Mouse (Mus musculus) cerebellum, adult 11-12 months (tissue): ENCODE measurements around the gene Cdadc1.

Experiments used
- DNase-seq: peaks from one replicate; pipeline ENCODE4 v3.0.0; 2022

The Cdadc1 gene

DNA sequence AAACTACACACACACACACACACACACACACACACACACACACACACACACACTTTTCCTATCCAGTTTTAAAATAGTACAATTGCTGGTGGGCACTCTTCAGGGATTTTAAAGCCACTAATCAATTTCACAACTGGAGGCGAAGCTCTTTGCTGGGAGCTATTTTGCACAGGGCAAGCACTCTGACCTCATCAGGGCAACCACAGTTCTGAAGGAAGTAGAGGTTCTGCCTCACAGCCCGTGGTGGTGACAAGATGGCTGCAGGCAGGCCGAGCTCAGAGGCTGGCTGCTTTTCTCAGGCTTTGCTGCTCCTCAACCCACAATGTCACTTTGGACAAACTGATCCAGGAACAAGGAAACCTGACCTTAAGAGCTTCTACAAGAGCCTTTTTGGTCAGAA lies 9.3 kb upstream of the Cdadc1 start:
- no peak for DNase-seq

DNA sequence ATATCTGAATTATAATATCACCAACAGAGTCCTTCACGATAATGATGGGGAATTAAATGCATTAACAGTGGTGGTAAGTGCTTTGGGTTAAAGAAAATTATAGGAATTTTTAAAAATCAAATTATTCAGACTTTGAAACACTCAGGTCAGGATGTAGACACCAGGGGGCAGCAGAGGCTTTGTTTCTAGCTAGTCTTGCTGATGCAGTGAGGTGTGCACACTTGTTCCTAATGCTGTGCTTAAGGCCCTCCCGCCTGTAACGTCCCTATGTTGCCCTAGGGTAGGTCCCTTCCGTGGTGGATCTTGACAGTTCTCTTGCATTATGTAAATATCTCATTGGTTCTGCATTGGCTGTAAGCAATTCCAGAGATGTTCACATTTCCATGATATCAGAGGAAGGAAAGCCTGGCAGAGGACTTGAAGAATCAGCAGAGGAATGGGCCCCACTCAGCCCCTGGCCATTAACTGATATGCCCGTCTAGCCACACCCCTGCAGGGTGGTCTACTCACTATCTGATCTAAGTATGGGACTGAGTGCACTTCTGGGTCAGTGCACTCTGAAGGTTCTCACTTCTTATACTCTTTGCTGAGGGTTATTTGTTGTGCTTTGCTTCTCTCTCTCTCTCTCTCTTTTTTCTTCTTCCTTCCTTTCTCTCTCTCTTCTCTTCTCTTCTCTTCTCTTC lies 8.1 kb upstream of the Cdadc1 start:
- peak; percentile 33 for DNase-seq

DNA sequence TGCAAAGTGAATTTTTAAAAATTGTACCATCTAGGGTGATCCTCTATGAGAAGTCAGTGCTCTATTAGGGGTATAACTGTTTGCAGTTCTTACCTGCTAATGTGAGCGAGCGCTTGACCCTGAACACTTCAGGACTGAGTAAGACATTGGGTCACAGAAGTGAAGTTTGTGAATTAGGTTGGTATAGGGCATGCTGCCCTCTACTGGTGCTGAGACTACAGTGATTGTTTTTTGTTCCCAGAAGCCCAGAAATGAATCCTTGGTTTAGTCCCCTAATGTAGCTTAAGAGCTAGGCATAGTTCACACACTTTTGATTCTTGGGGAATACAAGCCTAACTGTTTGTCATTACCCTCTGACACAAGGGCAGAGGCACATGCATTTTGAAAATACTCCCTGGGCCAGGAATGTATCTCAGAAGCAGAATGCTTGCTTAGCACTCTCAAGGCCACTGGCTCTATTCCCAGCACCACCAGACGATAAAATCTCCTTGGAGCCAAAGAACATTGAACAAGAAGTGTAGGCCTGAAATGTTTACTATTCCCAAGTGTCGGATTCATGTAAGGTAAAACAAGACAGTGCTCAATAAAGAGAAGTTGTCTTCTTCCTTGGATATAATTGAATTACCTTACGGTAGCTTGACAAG lies 6.4 kb upstream of the Cdadc1 start:
- no peak for DNase-seq

DNA sequence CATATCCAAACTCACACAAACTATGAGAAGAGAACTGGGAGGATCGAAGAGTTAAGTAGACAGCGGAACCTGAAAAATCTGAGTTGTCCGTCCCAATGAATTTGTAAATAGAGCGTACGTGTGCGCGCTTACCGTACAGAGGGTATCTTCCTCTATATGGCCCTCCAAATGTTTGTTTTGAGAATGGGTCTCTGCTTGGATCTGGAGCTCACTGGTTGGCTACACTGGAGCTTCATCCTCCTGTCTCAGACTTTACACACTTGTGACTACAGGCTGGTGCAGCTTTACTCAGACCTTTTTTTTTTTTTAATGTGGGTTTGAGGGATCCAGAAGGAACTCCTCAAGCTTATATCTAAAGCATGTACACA lies 485 bp upstream of the Cdadc1 start:
- no peak for DNase-seq

DNA sequence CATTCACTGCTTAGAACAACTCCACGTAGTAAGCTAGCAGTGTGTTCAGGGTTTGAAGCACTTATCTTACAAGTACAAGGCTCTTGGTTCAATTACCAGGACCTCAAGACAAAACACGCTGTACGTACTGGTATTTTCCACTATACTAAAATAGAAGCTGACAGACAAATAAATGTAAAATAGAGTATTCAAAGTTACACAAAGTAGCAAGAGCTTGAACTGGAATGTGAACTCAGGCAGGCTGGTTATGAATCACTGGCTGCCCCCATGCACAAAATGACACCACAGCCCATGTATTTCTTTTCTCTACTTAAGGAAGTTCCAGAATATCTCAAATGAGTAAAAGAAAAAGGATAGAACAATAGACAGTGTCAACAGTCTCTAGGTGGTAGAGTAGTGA lies 2.8 kb downstream of the Cdadc1 start:
- no peak for DNase-seq

DNA sequence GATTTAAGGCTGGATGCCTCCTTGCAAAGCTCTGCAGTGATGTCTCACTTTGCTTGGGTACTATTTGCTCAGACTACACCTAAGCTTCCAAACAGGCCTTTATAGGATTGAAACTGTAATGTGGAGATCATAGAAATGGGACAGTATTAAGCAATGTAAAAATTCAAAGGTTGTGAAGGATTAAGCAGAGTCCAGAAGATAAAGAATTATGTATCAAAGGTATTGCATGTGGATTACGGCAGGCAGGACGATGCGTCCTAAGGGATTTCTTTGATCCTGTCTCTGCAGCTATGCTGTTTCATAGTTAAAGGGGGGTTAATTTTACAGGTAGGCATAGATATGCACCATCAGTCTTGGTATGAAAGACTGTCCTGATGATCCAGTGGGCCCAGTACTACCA lies 5.2 kb downstream of the Cdadc1 start:
- no peak for DNase-seq

DNA sequence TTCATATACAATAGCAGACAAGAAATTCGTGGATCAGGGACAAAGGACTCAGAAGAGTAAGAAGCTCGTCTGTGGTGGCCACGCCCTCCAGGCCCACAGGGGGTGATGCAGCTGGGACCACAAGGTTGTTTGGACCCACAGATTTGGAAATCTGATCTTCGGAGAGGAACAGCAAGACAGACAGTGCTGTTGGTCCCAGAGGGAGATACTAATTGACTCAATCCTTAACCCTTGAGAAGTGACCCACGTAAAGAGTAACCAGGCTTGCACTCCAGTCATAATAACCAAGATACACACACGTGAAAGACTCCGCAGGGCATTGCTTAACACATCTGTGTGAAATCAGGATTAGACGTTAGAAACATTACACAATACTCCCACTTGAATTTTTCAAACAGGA lies 5.9 kb downstream of the Cdadc1 start:
- no peak for DNase-seq

DNA sequence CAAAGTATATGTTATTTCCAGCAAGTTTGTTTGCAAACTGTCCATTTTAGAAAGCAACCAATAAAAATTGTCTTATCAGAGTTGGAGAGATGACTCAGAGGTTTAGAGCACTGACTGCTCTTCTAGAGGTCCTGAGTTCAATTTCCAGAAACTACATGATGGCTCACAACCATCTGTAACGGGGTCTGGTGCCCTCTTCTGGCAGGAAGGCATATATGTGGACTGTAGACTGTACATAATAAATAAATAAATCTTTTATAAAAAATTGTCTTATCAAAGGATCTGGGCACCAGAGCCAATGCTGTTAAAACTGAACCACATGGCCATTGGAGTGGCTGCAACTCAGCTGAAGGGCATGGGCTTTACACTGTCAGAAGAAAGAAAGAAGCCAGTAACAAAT lies 7.1 kb downstream of the Cdadc1 start:
- DNase-seq, result no peak

DNA sequence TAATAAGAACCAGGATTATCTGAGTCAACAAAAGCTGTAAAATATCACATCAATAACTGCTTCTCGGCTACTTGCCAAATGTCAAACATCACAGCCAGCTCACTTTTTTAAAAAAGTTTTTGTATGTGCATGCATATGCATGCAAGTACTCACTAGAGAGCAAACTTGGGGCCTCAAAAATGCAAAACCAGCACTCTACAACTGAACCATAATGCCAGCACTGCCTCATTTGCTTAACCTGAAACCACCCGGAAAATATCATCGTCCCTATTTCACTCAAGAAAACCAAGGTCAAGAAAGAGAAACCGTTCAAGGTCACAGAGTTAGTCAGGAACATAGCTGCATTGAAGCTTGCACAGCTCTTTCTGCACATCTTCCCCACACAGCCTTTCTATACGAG lies 21.4 kb downstream of the Cdadc1 start:
- no peak for DNase-seq

DNA sequence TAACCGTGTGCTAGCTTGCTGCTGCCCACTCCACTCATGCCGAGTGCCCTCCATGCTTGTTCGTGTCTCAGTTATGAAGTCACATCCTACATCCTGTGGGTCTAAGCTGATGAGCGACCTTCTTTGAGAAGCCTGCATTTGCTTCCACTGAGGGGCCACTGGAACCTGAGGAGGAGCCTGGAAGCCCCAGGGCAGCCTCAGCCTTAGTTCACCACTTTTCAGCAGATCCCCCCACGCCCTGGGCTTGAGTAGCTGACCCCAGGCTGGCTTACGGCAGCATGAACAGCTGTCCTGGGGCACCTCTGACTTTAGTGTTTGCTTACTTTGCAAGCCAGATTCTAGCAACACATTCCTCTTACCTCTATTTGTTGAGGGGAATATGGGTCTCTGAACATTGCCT lies 31.0 kb downstream of the Cdadc1 start:
- DNase-seq, result no peak

DNA sequence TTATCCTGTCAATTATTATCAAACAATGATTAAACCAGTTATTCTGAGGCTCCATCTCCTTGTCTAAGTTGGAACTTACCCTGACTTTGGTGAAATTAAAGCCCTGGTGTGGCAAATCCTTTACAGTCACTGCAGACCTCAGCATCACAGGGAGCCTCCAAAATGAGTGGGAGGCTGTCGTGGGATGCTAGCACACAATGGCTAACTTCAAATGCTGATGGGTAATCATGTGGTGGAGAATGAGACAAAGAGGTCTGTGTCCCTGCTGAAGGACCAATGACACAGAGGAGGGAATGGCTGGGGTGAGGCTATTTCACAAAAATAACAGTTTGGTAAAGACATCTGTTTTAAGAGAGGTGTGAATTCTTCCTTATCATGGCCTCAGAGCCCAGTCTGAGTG lies 39.9 kb downstream of the Cdadc1 start:
- DNase-seq, result no peak

DNA sequence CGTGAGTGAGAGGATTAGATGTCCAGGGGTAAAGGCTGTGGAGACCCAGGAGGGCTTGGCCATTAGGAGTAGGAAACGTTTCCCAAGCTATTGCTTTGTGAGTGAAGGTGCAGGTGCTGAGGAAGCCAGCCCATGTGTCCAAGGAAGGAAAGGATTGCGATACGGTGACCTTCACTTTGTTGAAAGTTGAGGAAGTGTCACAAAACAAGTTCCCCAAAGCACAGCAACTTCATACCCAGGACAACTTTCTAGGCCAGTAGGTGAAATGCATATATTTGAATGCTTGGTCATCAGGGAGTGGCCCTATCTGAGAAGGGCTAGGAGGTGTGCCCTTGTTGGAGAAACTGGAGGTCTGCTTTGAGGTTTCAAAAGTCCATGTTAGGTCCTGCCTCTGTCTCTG lies 40.7 kb downstream of the Cdadc1 start:
- DNase-seq, result no peak

DNA sequence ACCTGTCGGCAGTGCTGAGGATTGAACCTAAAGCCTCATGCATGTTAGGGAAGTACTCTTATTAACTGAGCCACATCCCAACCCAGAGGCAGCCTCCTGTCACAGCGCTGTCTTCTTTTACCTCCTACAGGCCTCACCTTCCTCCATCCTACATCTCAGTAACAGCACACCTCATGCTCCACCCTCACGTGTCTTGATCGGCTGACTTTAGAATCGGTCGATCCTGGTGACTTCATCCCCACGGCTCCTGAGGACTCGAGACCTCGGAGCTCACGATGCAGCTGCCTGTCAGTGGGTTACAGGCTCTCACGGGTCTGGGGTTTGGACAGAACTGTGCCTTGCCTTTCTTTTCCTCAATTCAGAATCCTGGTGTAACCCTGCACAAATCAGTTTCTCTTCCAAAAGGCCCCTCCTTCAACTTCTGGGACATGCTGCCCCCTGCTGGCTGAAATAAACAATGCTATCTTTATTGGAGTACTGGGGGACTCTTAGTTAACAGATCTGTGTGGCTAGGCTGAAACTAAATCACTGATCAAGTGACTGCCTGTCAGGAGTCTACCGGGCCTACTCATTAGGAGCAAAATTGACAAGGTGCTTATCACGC lies 41.7 kb downstream of the Cdadc1 start:
- peak; percentile 28 for DNase-seq

DNA sequence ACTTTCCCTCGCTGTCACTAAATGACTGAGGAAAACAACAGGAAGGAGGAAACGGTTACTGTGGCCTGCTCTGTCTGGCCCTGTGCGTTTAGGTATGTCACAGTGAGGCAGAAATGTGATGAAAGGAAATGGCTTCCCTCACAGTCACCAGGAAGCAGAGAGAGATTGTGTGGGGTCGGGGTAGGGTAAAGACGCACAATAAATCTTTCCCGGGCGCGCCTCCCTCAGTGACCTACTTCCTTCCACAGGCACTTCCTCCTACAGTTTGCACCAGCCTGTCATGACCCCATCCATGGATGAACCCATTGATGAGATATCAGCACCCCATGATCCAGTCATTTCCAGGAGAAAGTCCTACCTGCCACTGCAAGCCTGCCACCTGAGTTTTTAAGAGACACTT lies 42.7 kb downstream of the Cdadc1 start:
- no peak for DNase-seq

DNA sequence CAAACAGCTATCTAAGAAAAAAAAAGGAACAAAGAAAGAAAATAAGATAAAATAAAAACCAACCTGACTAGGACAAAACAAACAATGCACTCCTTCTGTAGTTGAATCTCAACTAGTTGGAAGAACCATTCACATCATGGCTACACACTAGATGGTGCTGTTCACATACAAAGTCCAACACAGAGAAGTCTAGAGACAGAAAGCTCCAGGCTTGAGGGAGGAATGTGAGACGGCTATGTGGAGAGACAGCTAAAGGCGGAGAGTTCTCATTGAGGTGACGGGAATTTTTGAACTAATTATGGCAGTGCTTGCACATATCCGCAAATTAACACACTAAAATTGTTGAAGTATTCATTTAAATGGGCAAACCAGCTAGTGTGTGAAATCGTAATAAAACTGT lies 43.7 kb downstream of the Cdadc1 start:
- no peak for DNase-seq

DNA sequence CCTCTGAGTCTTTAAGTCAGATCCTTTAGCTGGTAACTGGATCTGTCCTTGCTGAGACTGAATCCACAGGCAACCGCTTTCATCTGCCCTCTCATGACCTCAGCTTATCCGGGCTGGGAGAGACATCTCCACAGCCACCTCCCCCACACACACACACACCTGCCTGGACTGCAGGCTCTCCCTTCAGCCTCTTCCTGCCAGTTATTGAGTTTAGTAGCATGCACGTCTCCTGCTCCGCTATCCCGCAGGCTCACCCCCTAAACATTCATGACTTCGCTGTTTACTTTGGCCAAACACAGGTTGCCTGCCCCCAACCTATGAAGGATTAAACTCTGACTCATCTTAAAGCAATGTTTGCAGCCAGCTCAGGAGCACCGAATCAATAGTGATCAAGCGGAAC lies 45.8 kb downstream of the Cdadc1 start:
- DNase-seq, result no peak

DNA sequence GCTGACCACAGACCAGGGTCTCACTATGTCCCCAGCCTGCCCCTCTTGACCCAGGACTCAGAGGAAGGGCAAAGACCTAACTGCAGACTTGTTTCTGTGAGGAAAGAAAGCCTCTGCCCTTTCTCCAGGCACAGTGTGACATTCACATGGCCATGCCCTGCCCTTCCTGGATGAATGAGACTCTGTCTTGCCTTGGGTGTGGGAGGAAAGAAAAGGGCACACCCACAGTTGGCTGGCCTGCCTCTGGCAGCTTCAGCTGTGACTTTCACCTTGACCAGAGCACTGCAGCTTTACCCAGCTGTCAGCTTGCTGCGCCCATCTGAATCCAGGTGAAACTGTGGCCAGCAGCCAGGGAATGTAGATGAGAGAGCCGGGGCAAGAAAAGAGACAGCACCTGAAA lies 46.9 kb downstream of the Cdadc1 start:
- DNase-seq, result no peak

DNA sequence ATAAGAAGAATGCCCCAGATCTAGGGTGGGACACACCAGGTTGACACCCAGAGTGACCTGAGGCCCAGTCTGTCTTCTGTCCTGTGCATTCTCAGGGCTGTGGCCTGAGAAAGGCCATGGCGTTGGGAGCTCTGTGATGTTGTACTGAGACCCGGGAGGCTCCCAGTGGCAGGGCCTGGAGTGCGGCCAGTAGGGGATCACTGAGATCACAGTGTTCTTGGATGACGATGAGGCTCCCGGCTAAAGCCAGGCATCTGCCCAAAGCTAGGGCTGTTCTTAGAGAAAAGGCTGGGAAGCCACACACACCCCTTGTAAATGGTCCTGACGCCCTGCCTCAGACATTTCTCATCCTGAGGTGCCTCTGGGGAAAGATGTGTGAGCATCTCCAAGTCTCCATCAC lies 48.7 kb downstream of the Cdadc1 start:
- peak; percentile 21 for DNase-seq

DNA sequence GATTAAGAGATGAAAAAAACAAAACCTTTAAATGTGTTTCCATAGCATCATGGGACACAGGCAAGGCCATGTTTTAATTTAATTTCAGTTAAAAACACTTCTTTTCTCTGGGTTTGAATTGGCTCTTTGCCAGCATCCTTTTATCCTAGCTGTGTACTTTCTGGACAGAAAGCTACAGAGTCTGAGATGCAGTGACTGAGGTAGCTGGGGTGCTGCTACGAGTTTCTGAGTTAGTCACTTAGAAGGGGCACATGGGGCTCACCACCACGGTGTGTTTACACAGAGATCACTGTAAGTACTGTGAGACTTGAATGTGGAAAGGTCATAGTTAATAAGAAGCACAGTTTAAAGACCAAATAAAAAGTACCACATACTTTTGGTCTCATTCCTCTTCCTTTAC lies 49.2 kb downstream of the Cdadc1 start:
- DNase-seq, result no peak

DNA sequence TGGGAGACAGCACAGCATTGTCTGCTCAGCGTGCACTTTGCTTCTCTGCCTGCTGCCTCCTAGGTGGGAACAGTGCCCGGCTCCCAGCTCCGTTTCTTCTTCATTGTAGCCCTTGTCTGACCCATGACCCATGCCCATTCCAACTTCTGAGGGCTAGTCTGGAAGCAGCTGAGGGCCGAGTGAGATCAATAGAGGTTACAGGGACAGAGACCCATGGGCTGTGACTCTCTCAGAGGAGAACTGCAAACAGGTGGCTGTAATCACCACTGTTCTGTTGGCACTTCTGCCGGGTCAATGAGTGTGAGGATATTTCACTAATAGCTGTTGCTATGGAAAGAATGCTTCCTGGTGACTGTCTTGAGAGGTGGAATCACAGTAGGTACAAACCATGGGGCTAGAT lies 50.2 kb downstream of the Cdadc1 start:
- DNase-seq, result no peak

DNA sequence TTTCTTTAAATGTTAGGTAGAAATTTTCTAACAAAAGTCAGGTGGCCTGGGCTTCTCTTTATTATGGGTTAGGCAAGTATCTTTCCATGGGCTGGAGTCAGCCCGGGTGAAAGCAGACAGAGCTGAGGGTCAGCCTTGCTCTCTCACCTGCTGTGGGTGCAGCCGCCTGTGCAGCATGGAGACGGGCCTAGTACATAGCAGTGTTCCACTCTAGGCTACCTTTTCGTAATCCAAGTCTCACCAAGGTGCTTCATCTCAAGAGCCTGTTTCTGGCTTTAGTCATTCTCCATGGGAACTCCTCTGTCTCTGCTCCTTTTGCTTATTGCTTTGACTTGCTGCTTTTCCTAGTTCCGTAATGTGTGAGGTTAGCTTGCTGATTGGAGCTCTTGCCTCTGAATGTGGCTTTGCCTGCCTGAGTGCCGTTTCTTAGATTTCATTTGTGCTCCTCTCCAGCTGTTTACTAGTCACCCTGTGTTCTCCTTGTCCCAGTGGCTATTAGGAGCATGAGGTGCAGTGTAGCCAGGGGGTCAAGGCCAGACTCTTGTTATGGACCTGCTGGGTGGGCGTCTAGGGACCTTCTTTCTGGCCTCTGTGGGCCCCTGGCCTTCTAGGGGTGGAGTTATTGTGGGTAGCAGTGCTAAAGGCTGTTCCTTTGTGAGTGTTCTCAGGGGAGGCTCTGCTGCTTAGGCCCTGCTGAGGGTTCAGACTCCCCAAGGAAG lies 51.4 kb downstream of the Cdadc1 start:
- DNase-seq, result no peak

DNA sequence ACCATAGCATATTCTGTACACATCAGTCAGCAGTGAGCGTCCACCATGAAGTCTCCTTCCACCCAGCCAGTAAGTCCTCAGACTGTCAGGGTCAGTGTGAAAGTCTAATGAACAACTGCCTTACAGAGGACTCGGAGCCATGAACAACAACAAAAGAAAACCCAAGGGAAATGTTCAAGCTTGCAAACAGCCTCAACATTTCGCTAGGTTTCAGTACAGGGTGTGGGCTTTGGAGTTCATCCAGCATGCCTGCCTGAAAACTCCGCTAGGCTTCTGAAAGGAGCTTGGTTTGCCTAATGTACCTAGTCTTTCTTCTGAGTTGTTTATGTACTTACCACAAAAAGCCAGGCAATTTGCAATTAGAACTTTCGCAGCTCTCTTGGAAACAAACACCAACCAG lies 53.8 kb downstream of the Cdadc1 start:
- no peak for DNase-seq

DNA sequence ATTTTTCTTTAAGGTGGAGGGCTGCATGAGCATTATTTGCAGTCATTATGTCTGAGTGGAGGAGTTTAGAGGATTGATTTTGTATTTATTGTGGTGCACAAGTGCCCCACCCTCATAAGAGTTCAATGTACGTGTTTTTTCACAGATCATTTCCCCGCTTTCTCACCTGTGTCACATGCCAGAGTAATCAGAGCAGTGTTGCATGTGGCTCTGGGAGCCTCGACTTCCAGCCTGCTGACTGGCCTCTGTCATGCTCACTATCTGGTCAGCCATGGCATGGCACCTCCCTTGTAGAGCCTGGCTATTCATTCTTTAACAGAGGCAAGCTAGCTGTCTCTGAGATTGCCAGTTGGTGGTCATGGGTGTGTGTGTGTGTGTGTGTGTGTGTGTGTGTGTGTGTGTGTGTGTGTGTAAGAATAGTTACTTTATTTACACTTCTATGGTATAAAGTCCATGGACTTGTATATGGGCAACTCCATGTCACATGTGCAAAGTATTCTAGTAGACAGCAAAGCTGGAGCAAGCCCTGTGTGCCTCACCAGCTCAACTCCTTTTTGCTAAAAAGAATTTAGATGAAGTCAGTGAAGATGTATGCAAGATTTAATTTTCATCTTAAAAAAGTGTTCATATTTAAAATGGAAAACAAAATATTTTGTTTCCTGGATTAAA lies 54.5 kb downstream of the Cdadc1 start:
- no peak for DNase-seq

DNA sequence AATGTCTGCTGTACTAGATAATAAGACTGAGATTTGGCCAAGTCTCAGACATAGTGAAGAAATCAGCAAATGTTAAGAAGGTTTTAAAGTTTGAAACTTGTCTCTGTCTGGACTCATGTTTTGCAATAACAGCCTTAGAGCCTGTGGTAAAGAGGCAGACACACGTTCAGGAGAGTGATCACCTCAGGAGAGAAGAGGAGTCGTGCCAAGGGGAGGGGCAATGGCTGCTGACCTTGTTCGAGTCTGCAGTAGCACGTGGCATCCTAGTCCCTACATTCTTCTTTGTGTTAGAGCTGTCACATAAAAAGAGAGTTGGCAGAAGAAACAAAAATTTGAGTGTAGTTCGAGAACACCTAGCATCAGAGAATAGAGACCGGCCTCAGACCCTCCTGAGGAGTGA lies 57.0 kb downstream of the Cdadc1 start:
- DNase-seq, result no peak
